ENCODE assay signal across 15 mouse cellular contexts in the genomic region with DNA sequence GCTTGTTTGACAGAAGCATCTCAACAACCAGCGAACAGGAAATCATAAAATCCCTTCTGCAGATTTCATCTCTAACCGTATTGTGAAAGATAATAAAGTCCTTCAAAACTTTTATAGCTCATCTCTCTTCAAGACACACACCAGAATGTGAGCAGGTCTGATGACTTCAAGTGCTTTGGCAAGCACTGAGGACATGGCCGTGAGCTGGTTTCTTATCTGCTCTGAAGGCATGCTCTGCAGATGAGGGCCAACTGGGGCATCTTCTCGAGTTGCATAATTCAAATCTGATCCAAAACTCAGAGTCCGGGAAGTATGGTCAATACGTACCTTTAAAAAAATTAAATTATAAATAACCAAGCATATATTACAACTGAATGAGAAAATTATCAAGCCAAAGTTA.
"Had no signal": no experiment of that assay in that cellular context is flagged by ENCODE, and none has a peak within 500 bp of the region (broad histone marks: within the 10 kb centered on the region; RNA-seq: fewer than 3 reads in every experiment).

No protein-coding gene starts in this region.

- H3K9ac ChIP-seq: limb, embryonic 13.5 days; lung, embryonic 14.5 days; neural tube, embryonic 13.5 days had no signal

- DNase-seq: kidney, postnatal 10 days; kidney, postnatal 4 days; left cerebral cortex, postnatal 4 days; lung, embryonic 14.5 days; lung, postnatal 10 days; lung, postnatal 4 days; right cerebral cortex, adult 18-20 months; right cerebral cortex, postnatal 25 days; thymus, postnatal 36 days had no signal

- H3K27me3 ChIP-seq: limb, embryonic 13.5 days; neural tube, embryonic 13.5 days had no signal

- ATAC-seq: midbrain, embryonic 16.5 days had no signal

- H3K4me3 ChIP-seq: layer of hippocampus, adult 2 months; limb, embryonic 13.5 days; midbrain, embryonic 10.5 days; neural tube, embryonic 13.5 days had no signal

- H3K9me3 ChIP-seq: limb, embryonic 13.5 days; midbrain, embryonic 10.5 days; neural tube, embryonic 13.5 days had no signal

- H3K27ac ChIP-seq: layer of hippocampus, adult 2 months; limb, embryonic 13.5 days; midbrain, embryonic 10.5 days; neural tube, embryonic 13.5 days had no signal

- H3K4me1 ChIP-seq: limb, embryonic 13.5 days; midbrain, embryonic 10.5 days; neural tube, embryonic 13.5 days had no signal

- H3K4me2 ChIP-seq: limb, embryonic 13.5 days; liver, embryonic 11.5 days; lung, embryonic 14.5 days; neural tube, embryonic 13.5 days had no signal
